Mouse (Mus musculus) neural tube, embryonic 14.5 days (tissue): ENCODE measurements at regions not wholly inside any gene's neighbourhood (a gene's known extent, or its start where the extent isn't known, plus 50 kb on each side); places are given as distances from the start of the nearest gene placed in this dataset.
A peak's percentile ranks its signal among the peaks of the same experiment; 100 is the strongest.
"Not testable (repeated sequence)": the region's sequence is repeated elsewhere in the genome, so short reads cannot be mapped to it uniquely, and the experiment has no call there.

Experiments used
- ATAC-seq: fragments of 200-750 bp; cut with Nextera tagmentation; 2 replicates; pipeline ENCODE4 v1.8.0; 2017; ENCODE audit warnings: low read depth, mild to moderate bottlenecking, moderate TSS enrichment, moderate library complexity
- H3K27ac ChIP-seq: fragments of 300-500 bp; sonication (generic); 2 replicates; pipeline ENCODE4 v1.5.1; 2014; ENCODE audit warnings: low read depth, mild to moderate bottlenecking, control low read depth, low read length, moderate library complexity, mixed read lengths
- H3K27me3 ChIP-seq: fragments of 300-500 bp; sonication (generic); 2 replicates; pipeline ENCODE4 v1.6.1; 2014; ENCODE audit warnings: low read length; ENCODE audit not compliant: control insufficient read depth, insufficient read depth
- H3K36me3 ChIP-seq: fragments of 300-500 bp; sonication (generic); 2 replicates; pipeline ENCODE4 v1.6.1; 2014; ENCODE audit warnings: low read length, mixed read lengths; ENCODE audit not compliant: control insufficient read depth, insufficient read depth
- H3K4me1 ChIP-seq: fragments of 300-500 bp; sonication (generic); 2 replicates; pipeline ENCODE4 v1.6.1; 2014; ENCODE audit warnings: low read length; ENCODE audit not compliant: control insufficient read depth, insufficient read depth
- H3K4me2 ChIP-seq: fragments of 300-500 bp; sonication (generic); 2 replicates; pipeline ENCODE4 v1.6.1; 2014; ENCODE audit warnings: mild to moderate bottlenecking, low read depth, low read length, control low read depth
- H3K4me3 ChIP-seq: fragments of 300-500 bp; sonication (generic); 2 replicates; pipeline ENCODE4 v1.5.1; 2014; ENCODE audit warnings: low read depth, low read length, control low read depth, mixed read lengths
- H3K9ac ChIP-seq: fragments of 300-500 bp; sonication (generic); replicated peaks from 2 replicates; pipeline ENCODE4 v1.6.1; 2014; ENCODE audit warnings: low read depth, mild to moderate bottlenecking, control low read depth, low read length, mixed read lengths
- H3K9me3 ChIP-seq: fragments of 300-500 bp; sonication (generic); 2 replicates; pipeline ENCODE4 v1.6.1; 2016; ENCODE audit warnings: low read length; ENCODE audit not compliant: control insufficient read depth
- WGBS: fragments of 180-500 bp; shearing (Covaris S2); extraction: QIAGEN DNeasy Blood & Tissue Kit; methylation state at CpG from one replicate; pipeline ENCODE4 v1.1.7; 2014; 5-methylcytosine and 5-hydroxymethylcytosine counted together

DNA sequence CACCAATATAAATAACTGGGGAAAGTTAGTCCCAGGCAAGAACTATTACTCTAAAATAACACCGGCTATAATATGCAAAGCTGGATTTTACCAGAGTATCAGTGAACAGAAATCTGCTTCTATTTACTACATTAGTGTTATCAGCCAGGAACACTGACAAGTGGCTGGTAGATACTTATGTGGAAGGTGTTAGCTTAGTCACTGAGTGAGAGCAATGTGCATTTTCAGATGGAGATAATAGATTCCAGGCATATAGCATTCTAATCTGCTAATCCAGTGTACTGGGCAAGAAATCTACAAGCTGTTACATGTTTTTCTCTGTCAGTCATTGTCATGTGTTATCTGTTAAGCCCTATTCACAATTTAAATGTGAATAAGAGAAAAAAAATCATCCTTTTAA, 1054.6 kb upstream of the Rag2 start:
- no CpG with 5 or more reads among the region's 1 CpGs for WGBS
- not testable (repeated sequence) for H3K9ac ChIP-seq, H3K4me2 ChIP-seq, H3K27ac ChIP-seq, ATAC-seq, H3K9me3 ChIP-seq, H3K36me3 ChIP-seq, H3K4me1 ChIP-seq, H3K4me3 ChIP-seq, H3K27me3 ChIP-seq

GRCm38 (mm10) chr2:100590643-100591042, 1033.9 kb upstream of the Rag2 start:
- H3K27me3 ChIP-seq, H3K36me3 ChIP-seq, H3K4me2 ChIP-seq, H3K27ac ChIP-seq, ATAC-seq, H3K9me3 ChIP-seq, H3K9ac ChIP-seq, H3K4me1 ChIP-seq, H3K4me3 ChIP-seq: not testable (repeated sequence)

DNA sequence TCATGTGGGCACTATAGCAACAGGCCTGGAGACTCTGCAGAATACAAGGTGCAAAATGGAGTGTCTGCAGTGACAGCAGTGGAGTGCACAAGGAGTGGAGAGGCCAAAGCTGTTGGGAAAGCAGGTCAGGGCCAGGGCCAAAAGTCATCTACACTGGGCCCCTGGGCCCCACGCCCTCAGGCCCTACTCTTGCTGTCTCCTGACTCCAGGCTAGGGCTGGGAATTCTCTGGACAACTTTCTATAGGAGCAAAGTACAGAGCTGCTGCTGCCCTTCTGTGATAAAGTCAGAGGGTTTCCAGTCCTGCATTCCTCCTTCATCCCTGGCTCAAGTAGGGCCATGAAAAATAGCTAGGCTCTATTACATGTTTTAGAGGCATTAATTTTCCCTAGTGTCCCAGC, 998.3 kb upstream of the Rag2 start:
- not testable (repeated sequence) for H3K4me2 ChIP-seq, H3K36me3 ChIP-seq, H3K27me3 ChIP-seq, H3K27ac ChIP-seq, H3K9ac ChIP-seq, ATAC-seq, H3K4me1 ChIP-seq, H3K9me3 ChIP-seq, H3K4me3 ChIP-seq
- WGBS, result no CpG with 5 or more reads among the region's 1 CpGs

GRCm38 (mm10) chr2:100652742-100653141, 971.8 kb upstream of the Rag2 start:
- H3K4me2 ChIP-seq, H3K27ac ChIP-seq, H3K36me3 ChIP-seq, ATAC-seq, H3K4me3 ChIP-seq, H3K9me3 ChIP-seq, H3K9ac ChIP-seq, H3K4me1 ChIP-seq, H3K27me3 ChIP-seq: not testable (repeated sequence)
- WGBS, result no CpG with 5 or more reads among the region's 3 CpGs

- not testable (repeated sequence) for H3K4me1 ChIP-seq, H3K36me3 ChIP-seq, H3K4me3 ChIP-seq, H3K27ac ChIP-seq, H3K9me3 ChIP-seq, H3K27me3 ChIP-seq, H3K9ac ChIP-seq, ATAC-seq, H3K4me2 ChIP-seq
- no CpG with 5 or more reads among the region's 1 CpGs for WGBS
Measured at GRCm38 (mm10) chr2:100671384-100672039, 953.0 kb upstream of the Rag2 start.

DNA sequence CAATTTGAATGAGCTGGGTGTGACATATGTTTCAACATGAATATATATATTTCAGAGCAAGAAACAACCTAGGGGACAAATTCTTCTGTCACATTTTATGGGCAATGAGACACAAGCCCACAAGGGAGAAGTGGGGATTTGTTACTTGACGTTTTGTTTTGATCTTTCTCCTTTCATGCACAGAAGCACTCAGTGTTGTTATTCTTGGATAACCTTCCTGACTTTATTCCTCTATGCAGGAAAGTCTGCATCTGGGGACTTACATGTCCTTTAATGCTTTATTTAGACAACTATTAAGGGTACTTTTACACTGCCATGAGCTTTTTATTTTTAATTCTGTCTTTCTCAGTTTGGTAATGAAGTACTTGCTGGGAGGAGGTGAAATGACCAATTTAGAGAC, 916.1 kb upstream of the Rag2 start:
- WGBS, result no CpG with 5 or more reads among the region's 1 CpGs
- not testable (repeated sequence) for H3K4me2 ChIP-seq, ATAC-seq, H3K36me3 ChIP-seq, H3K4me1 ChIP-seq, H3K27ac ChIP-seq, H3K27me3 ChIP-seq, H3K4me3 ChIP-seq, H3K9ac ChIP-seq, H3K9me3 ChIP-seq

- H3K27ac ChIP-seq, ATAC-seq, H3K4me1 ChIP-seq, H3K36me3 ChIP-seq, H3K4me2 ChIP-seq, H3K27me3 ChIP-seq, H3K9me3 ChIP-seq, H3K4me3 ChIP-seq, H3K9ac ChIP-seq: not testable (repeated sequence)
- WGBS, result no CpG with 5 or more reads among the region's 1 CpGs
Measured at GRCm38 (mm10) chr2:100743294-100743693, 881.2 kb upstream of the Rag2 start.

GRCm38 (mm10) chr2:100755033-100755432, 869.5 kb upstream of the Rag2 start:
- not testable (repeated sequence) for H3K4me3 ChIP-seq, H3K4me1 ChIP-seq, H3K27ac ChIP-seq, H3K9me3 ChIP-seq, H3K36me3 ChIP-seq, H3K4me2 ChIP-seq, H3K27me3 ChIP-seq, ATAC-seq, H3K9ac ChIP-seq

GRCm38 (mm10) chr2:100785392-100785791, 839.1 kb upstream of the Rag2 start:
- H3K36me3 ChIP-seq, result no peaks in the 10 kb centered on the region
- no peaks in the 10 kb centered on the region for H3K9me3 ChIP-seq
- ATAC-seq, result no peak
- no peak overlapping the region for H3K27ac ChIP-seq
- no peaks in the 10 kb centered on the region for H3K4me1 ChIP-seq
- 62% methylated on average over 2 of the region's 2 CpGs for WGBS
- H3K4me2 ChIP-seq, result no peak overlapping the region
- H3K27me3 ChIP-seq, result no peaks in the 10 kb centered on the region
- H3K9ac ChIP-seq, result no peak overlapping the region
- H3K4me3 ChIP-seq, result no peak overlapping the region

DNA sequence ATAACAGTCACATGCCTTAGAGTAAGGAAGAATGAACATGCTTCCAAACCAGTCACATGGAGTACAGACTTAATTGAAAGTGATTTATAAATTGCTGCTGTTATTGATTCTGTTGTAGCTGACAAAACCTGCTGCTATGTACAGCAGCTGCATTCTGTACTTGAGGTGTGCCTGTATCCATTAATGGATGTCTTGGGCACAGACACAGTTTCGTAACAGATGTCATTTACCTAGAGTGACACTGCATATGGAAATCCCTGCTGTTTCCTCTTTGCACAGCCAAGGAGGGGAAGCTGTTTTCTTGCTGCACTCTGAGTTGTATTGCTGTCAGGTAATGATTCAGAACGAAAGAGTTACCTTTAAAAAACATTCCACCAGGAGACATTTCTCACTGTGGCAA, 828.9 kb upstream of the Rag2 start:
- H3K4me1 ChIP-seq, result no peaks in the 10 kb centered on the region
- ATAC-seq, result peak; percentile 38; the same call in 1 of the 2 replicates
- WGBS, result 66% methylated on average over 2 of the region's 2 CpGs

More for the DNA sequence above, 828.9 kb upstream of the Rag2 start:
- no peaks in the 10 kb centered on the region for H3K36me3 ChIP-seq
- no peak overlapping the region for H3K4me3 ChIP-seq
- H3K9ac ChIP-seq, result no peak overlapping the region
- H3K27ac ChIP-seq, result no peak overlapping the region
- no peak overlapping the region for H3K4me2 ChIP-seq
- no peaks in the 10 kb centered on the region for H3K27me3 ChIP-seq
- H3K9me3 ChIP-seq, result no peaks in the 10 kb centered on the region
